Mouse (Mus musculus) cerebellum, postnatal 36 days (tissue): Measurements from ENCODE around the gene Gm597.

Experiments used
- DNase-seq, 2 experiments: peaks; one replicate each; pipeline ENCODE4 v3.0.0; 2021 to 2022; ENCODE audit warnings: mixed read lengths in 2 of 2

Gene Gm597

DNA sequence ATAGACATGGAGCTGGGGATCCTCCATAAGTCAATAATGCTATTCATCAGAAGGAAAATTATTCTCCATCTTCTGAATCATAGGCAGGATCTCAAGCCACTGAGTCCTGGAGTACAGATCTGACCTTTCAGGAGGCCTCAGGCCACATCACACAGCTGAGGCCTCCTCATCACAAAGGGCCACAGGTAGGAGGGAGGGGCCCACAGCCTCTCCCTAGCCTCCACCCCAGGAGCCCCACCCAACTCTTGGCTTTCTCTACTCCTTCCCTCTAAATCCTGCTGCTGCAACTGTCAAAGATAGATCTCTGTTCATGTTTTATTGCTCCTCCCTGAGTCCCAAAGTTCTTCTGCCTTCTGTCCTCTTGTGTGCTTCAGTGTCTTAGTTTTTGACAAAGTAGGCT is at the start of gene Gm597:
Gene Gm597 (minus strand): TSS at position 101 of the 400 bp plus-strand sequence.
- DNase-seq, result no peak

- no peak for DNase-seq
Observed at GRCm38 (mm10) chr1:28807689-28808088, 27.6 kb upstream of the Gm597 start.

DNA sequence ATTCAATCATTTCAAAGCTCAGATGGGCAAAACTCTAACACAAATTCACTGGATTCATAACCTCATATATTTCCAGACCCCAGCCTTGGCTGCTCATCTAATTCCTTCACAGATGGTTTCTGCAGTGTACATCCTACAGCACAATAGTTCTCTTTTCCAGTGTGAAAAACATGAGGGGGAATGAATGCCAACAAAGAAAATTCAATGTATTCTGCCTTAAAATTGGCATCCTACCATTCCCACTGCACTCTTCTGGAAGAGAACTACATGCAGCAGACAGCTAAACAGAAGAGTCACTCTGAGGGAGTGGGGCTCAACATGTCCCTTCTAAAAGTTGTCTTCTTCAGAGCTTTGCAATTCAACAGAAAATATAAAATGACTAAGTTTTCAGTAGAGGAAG is 26.6 kb upstream of the Gm597 start:
- no peak for DNase-seq

DNA sequence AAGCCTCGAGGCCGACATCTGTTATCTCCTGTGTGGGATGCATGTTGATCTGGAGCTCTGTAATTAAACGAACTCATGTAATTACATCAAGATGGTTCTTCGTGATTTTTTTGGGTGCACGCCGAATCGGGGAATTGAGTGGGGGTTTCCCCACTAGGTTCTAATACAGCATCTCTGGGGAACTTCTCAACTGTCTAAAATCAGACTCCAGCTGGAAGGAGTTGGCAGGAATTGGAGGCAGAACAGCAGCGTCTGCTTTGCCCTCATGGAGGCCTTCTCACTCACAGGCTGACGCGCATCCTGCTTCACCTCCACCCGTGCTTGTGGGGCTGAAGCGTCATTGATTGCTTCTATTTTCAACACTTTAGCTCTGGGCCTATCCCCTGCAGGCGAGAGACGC is 20.8 kb upstream of the Gm597 start:
- no peak for DNase-seq
